Mouse (Mus musculus): ENCODE results near the gene Tmem200b.
A peak's percentile ranks its signal among the peaks of the same experiment; 100 is the strongest.

The Tmem200b gene

DNA sequence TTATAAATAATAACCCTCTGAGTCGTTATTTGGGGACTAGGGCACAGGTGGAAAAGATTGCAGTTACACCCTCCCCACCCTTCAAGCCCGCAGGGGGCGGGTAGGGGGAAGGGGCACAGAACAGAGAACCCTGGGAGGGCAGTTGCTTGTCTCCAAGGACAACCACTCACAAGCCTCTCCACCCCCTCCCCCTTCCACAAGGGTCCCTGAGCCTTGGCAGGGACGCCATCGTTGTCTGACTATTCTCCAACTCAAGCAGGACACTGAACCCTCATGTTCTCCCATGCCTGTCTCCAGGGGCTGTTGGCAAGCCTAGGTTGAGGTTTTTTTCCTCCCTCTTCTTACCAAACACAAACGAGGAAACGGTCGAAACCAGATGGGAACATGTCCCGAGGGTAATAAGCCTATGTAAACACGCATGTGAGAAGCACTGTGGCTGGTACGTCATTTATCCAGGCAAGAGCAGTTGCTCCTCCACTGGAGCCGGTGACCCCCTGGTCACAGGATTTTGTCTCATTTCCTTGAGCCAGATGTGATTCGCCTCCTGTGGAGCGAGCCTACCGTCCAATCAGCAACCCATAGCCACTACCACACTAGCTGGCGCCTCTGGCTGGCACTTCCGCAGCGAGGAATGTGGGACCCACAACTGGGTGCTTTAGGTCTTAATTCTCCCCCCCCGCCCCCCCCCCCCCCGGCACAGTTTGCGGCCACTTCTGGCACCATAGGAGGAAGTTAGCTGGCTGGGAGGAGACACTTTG, 11.2 kb upstream of the Tmem200b start:
- DNase-seq (ENCODE audit: low spot score): no peak

DNA sequence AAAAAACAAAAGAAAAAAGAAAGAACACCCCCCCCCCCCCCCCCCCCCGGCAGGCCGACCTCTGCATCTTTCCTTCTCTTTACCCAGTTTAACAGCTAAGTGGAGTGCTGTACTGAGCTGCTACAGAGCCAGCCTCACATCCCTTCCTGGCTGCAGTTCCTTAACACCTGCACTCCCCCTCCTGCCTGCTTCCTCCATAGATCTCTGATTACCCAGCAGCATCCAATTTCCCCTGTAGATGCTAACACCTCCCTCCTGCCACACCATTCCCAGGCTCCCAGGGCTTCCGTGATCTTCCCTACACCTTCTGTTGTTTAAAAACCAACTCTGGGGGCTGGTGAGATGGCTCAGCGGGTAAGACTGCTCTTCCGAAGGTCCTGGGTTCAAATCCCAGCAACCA, 10.1 kb upstream of the Tmem200b start:
- DNase-seq (ENCODE audit: low spot score): no peak

DNA sequence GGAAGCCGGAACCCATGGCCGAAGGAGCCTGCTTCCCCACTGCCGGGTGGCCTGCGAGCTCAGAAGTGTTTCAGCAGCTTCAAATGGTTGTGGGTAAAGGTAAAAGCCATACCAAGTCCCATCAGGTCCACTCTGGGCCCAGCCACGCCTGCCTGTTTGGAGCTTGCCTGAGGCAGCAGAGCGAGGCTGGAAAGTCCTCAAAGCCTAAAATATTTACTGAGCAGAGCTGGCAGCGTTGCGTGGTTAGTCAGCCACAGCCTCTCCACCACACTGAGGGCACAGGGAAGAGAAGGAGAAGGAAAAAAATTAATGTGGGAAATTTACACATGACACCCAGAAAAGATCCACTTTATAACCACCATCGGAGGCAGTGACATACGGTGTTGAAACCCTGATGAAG, 8.0 kb upstream of the Tmem200b start:
- no peak for DNase-seq (ENCODE audit: low spot score)

DNA sequence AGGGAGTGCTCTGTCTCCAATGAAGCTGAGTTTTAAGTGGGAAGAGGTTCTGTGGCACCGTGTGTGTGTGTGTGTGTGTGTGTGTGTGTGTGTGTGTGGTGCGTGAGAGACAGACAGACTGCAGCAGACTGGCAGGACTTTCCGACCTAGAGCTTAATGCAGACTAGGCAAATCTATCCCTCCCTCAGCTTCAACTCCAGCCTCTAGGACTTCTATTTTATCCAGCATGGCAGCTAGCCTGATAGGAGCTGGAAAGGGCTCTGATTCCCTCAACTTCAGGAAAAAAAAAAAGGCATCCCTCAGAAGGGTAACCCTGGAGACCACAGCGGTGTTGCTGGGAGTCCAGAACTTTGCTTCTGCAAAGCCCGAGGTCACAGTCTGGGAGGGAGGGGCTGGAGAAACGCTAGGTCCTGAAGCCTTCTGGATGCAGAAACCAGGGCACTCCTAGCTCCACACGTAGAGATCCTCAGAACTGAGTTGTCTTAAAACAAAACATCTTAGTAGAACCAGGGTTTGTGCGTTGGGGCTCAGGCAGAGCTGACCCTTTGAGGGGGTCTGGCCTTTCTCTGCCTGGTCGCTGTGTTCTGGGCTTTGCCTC, 7.4 kb upstream of the Tmem200b start:
- no peak for DNase-seq (ENCODE audit: low spot score)

DNA sequence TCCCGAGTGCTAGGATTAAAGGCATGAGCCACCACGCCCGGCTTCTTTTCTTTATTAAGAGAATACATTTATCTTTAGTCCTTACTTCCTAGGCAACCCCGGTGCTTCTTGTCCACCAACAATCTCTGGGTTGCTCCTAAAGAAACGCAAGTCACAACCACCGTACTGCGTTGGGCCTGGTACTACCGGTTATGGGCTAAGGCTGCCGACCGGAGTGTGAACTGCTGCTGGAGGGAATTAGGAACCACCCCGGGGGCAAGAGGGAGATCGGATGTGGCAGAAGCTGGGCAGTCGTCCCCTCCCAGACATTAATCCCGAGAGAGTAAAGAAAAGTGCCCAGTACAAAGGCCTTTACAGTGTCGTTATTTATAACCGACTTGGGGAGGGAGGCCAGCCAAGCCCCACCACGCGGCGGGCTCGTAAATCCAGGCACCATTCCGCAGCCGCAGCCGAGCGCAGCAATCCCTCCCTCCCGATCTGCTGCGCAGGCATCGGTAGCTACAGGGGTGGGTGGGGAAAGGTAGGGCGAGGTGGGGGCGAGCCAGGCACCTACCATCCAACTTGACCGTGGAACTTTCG, 6.6 kb upstream of the Tmem200b start:
- no peak for DNase-seq (ENCODE audit: low spot score)

DNA sequence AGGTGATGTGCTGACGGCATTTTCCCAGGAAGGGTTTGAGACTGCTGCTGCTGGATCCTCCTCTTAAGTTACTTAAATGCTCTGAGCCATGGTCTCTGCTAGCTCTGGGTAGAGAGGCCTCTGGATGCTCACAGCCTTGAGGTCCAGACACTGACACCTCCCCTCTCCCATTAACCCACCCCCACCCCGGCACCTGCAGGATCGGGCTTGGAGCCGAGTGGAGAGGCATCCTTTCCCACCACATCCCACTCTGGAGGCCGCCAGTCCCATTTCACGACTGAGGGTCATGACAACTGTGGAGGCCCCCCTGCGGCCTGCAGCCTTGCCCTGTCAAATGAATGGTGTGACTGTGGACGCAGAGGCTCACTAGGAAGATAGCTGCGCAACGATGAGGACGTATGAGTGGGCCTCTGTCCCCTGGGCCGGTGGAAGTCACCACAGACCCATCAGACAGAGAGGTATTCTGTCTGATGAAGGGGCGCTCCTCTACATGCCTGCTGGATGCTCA, 5.7 kb upstream of the Tmem200b start:
- DNase-seq (ENCODE audit: low spot score): no peak

DNA sequence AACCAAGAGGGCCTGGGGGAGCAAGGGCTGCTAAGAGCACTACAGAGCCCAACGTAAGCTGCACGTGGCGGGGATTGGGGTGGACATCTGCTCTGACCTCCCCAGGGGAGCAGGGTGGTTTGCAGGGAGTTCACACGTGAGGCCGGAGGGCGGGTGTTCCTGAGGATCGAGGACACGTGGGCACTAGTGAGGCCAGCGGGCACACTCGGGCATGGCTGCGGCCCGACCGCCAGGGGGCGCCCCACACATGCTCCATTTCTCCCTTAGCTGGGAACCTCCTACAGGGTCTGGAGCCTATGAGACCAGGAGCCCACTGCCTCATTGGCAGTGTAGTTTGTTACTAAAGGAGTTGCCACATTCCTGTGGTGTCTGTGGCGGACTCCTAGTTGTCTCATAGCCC, 5.1 kb upstream of the Tmem200b start:
- DNase-seq (ENCODE audit: low spot score): peak; percentile 72

DNA sequence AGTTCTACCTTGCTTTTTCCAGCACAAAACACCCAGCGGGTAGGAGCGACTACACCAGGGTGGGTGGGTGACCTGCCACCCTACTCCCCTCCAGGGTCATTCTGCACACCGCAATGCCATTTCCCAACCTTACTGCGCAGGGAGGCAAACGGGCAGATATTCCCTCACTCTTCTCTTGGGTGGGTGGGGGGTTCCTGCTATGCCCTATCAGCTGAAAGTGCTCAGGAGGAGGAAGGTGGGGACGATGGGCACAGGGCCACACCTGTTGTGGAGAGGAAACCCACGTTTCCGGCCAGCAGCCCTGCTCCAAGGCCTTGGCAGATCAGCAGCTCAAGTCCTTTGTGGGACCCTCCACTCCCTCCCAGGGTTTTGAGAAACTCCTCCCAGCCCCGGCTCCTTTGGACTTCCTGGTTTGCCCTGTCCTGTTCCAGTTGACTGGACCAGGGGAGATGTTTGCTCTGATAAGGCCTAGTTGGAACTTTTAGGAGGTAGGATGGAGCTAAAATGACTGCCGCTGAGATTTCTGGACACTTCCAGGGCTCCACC, 4.5 kb upstream of the Tmem200b start:
- no peak for DNase-seq (ENCODE audit: low spot score)

DNA sequence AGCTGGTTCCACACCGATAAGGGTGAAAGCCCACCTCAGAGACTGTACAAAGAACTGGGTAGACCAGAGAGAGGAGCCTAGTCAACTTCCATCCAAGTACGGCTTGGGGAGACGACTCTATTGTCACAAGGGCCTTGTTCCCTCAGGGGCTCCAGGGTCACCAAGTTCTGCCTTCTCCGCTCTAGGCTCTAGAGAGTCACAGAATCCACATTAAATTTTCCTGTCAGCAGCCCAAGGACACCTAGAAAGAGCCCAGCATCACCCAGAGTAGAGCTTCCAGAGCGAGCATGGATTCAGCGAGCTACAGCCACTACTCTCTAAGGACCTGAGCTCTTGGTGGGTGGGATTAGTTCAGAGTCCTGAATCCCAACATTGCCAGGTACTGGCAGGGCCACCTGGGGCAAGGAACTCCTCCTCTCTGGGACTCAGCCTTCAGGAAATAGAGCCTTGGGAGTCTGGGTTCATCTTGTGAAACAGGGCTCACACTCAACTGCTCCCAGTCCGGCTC, 3.5 kb upstream of the Tmem200b start:
- no peak for DNase-seq (ENCODE audit: low spot score)

DNA sequence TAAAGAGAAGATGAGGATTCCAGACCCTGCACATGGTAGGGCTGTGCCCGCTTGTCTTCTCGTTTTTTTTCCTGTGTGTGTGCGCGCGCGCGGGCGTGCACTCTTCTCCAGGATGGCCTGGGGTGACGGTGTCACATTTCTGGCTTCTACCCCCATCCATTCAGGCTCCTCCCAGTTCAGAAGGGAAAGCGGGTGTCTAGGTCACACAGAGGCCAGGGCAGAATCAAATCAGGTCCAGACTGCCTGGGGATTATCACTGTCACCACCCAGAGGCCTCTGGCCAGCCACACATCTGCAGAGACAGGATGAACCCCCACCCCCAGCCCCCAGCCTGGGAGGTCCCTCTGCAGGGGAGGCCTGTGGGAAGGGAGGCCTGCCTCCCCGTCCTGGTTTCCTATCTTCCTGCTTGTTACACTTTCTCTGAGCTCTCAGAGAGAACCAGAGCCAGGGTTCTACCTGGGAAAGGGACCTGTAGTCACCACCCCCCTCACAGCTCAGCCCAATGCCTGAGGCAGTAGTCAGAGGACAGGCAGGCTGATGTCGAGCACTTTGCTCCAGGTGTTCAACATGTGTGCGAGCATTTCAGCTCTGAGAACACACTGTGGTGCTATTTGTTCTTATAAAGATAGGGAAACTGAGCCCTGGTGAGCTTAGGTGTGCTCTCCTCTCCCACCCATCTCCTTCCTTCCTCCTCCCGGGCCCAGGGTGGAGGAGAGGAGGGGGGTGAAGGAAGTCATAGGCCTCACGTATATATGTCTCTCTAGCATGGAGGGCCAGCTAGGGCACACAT, 2.7 kb upstream of the Tmem200b start:
- DNase-seq (ENCODE audit: low spot score): no peak

DNA sequence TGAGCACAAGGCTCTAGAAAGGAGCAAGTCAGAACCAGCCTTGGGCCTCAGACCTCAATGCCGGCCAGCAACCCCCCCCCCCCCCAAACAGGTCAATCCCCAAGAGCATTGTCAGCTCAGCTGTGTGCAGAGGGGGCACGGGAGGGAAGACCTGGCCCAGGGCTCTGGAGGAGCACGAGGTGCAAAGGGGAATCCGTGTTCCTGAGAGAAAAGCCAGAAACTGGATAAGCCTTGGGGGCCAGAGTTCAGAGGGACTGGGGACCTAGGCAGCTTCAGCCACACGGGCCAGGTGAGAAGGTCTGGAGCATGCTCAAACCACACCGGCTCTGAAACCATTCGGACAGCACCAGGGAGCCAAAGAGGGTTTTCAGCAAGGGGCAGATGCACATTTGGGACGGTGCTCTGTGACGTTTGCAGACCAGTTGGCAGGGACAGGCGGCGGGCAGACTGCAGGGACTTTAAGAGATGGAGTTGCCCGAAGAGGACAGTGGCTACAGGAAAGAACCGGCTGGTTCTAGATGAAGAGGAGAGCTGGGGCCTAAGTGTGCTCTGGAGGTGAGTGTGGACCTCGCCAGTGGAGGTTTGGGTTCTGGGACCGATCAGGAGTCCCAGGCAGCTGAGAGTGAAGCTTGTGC, 1.9 kb upstream of the Tmem200b start:
- no peak for DNase-seq (ENCODE audit: low spot score)

DNA sequence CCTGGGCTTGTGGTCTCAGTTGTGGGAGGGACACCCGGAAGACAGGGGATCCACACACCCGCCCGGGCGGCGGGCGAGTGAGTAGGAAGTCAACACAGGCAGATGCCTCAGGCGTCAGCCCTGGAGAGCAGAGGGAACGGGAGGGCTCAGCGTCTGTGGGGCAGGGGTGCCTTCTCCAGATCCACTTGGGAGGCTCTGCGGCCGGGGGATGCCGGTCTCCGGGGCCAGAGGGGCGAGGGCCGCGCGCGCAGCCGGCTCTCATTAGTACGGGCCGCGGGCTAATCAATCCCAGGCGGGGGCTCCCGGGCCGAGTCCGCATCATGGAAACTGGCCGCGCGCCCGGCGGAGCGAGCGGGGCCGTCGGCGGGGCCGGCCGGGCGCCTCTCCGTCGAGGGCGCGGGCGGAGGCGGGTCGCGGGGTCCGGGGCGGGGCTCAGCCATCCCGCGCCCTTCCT, 1.4 kb upstream of the Tmem200b start:
- no peak for DNase-seq (ENCODE audit: low spot score)

DNA sequence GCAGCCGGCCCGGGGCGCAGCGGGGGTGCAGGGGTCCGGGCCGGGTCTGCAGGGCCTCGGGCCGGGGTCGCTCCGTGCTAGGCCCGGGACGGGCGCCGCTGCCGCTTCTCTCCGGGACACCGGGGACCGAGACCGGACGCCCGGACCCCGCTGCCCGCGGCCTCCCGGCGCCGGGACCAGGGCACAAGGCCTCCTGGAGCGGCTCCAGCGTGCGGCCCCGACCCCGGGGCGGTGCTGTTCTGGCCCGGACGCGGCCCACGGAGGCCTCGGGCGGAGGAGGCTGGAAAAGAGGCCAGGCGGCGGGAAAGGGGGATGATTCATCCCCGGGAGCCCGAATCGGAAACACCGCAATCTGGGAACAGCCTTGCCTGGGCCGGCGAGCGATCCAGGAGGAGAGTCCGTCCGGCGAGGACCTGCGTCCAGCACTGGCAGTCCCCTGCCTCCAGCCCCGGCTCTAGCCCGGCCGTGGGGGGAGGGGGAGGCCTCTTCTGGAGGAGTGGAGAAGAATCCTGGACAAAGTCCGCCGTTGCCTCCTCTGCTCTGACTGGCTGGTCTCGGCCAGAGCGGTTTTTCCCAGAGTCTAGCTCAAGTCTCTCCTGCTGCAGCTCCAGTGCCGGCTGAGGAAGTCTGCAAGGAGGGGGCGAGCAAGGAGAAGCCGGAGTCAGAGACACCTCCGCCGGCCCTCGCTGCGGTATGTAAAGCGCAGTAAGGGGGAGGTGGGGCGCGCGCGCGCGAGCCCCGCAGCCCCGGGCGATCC, 798 bp upstream of the Tmem200b start:
- no peak for DNase-seq (ENCODE audit: low spot score)

DNA sequence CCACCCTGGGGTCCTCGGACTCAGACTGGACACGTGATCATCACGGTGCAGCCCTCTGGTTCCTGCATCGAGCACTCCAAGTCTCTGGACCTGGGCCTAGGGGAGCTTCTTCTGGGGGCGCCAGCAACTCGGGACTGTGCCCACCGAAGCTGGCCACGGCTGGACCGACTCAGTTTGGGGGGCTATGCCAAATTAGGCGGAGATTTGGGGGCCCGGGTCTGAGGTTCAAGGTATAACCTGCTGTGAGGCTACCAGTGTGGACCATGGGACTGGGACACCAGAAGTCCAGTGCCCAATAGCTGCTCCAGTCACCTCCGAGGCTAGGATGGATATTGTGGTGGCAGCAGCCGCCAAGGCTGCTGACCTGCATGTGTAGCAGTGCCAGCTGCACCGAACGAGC, 833 bp downstream of the Tmem200b start:
- DNase-seq (ENCODE audit: low spot score): no peak

DNA sequence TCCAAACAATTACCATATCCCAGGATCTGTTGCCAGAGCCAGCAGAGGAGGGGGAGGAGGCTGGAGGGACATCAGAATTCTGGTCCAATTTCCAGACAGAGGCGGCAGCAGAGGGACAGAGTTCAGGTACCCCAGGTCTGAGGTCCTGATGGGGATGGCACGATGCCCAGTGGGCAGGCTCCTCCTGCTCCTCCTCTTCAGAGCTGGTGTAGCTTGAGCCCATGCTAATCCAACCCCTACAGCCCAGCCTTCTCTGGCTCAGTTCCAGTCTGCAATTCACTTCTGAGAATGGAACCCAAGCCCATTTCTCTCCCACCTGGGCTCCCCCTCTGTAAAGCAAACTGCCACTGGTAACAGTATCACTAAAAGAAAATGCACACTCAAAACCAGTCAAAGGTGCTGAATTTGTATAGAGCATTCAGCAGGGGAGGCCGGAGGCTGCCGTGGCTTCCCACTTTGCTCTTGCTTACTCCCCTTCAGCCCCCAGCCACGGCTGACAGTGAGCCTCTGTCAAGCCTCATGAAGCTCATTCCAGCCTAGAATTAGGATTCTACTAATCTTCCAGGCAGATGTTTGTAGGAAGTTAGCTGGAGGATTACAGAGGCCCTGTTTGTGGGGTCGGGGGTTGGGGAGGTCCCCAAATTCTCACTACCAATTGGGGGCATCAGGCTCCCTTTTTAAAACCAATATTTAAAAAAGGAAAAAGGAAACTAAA, 2.7 kb downstream of the Tmem200b start:
- no peak for DNase-seq (ENCODE audit: low spot score)

DNA sequence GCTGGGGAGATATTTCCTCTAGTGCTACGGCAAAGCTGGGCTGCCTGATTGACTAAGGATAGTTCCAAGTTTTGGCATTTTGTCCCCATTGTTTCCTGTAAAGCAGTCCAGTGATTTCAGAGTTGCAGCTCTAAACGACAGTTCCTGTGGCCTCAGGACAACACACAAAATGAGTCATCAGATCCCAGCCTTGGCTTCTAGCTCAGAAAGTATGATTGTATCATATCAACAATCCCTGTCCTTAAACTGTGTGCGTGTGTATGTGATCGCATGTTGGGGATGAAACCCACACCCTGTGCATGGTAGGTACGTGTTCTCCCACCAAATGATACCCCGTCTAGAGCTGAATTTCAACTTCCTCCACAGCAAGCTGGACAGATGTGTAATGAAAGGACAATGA, 7.6 kb downstream of the Tmem200b start:
- no peak for DNase-seq (ENCODE audit: low spot score)

DNA sequence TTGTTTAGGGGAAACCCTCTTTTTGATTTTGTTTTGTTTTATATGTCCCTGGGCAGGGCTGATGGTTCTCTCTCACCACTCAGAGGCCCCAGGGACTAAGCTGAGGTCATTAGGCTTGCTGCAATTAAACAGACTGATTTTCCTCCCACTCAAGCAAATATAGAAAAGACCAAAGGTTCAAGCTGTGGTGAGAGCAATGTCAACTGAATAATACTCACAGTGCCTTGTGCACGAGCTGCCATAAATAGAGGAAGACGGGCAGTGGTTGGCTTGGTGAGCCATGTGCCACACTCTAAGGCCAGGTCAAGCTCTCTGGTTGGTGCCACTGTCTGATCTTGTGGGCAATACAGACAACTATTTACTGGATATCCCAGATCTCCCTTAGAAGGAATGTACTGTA, 17.9 kb downstream of the Tmem200b start:
- no peak for DNase-seq (ENCODE audit: low spot score)

DNA sequence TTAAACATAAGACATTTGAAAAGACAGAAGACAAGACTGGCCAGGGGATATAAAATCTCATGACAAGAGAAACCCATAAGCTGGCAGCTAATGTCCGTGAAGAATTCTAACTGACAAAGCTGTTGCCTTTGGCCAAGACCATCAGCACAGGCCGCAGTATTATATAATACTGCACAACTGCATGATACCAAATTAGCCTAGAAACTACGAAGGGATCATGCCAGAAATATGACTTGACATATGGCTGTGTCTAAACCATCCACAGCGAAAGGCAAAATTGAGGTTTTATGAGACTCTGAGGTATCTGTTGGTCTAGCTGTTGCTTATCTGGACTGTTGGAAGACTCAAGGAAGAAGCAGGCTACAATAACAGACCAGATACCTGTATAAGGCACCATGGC, 19.3 kb downstream of the Tmem200b start:
- DNase-seq (ENCODE audit: low spot score): no peak

DNA sequence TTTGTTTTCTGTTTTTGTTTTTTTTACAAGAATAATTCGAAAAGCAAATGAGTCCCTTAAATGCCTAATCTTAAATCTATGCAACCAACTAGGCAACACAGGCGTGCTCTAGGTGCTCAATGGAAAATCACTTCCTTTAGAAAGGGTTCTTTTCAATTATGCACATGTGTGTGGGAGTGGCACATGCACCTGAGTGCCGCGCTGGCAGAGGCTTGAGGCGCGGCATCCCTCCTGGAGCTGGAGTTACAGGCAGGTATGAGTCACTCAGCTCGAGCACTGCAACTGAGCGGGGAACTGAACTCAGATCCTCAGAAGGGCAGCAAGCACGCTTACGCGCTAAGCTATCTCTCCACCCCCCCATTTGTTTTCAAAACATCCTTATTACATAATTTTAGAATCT, 26.3 kb downstream of the Tmem200b start:
- no peak for DNase-seq (ENCODE audit: low spot score)

DNA sequence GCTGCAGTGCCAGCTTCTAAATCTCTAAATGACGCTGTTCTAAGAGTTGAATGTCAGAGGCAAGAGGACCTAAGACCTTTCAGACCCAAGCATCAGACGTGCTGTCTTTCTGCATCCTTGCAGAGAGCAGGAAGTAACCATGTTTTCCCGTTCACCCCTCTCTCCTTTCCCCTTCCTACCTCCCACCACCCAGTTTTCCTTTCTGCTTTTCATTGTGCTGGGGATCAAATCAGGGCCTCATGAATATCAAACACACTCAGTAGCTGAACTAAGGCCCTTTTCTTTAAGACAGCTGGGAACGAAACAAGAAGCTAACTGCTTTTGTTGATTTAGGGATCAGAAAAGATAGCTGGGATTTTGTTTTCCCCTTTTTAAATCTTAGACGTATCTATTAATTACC, 28.3 kb downstream of the Tmem200b start:
- no peak for DNase-seq (ENCODE audit: low spot score)

Measured in left cerebral cortex, adult 11 months (tissue).